Mouse (Mus musculus) forebrain, embryonic 10.5 days (tissue): ENCODE data around the gene Pnma3. TPM values are rescaled to one million over a fixed set of nuclear protein-coding genes. Genes with fewer than 3 reads are reported as not detected.
"Not testable (repeated sequence)": the region's sequence is repeated elsewhere in the genome, so short reads cannot be mapped to it uniquely, and the experiment has no call there.

ENCODE experiments used
- DNase-seq: peaks from one replicate; pipeline ENCODE4 v3.0.0-alpha.2; 2017; ENCODE audit warnings: low spot score; ENCODE audit errors: extremely low spot score
- H3K27ac ChIP-seq: fragments of 300-500 bp; sonication (generic); 2 replicates; pipeline ENCODE4 v1.5.1; 2016; ENCODE audit warnings: mild to moderate bottlenecking
- H3K27me3 ChIP-seq: fragments of 300-500 bp; sonication (generic); 2 replicates; pipeline ENCODE4 v1.6.1; 2016; ENCODE audit warnings: mild to moderate bottlenecking; ENCODE audit not compliant: poor library complexity, severe bottlenecking
- H3K36me3 ChIP-seq: fragments of 300-500 bp; sonication (generic); replicated peaks from 2 replicates; pipeline ENCODE4 v1.6.1; 2016; ENCODE audit warnings: mild to moderate bottlenecking, moderate library complexity
- H3K4me1 ChIP-seq: fragments of 300-500 bp; sonication (generic); 2 replicates; pipeline ENCODE4 v1.6.1; 2016
- H3K4me3 ChIP-seq: fragments of 300-500 bp; sonication (generic); 2 replicates; pipeline ENCODE4 v1.5.1; 2016; ENCODE audit warnings: mild to moderate bottlenecking, moderate library complexity
- H3K9me3 ChIP-seq: fragments of 300-500 bp; sonication (generic); 2 replicates; pipeline ENCODE4 v1.6.1; 2016; ENCODE audit warnings: mild to moderate bottlenecking, moderate library complexity
- WGBS: fragments of 180-500 bp; shearing (Covaris S2); methylation state at CpG from one replicate; pipeline ENCODE4 v1.1.7; 2016; 5-methylcytosine and 5-hydroxymethylcytosine counted together
- polyA plus RNA-seq: library from polyadenylated mRNA; unstranded; fragments of >200 nt; fragmentation: Nextera tagmentation; extraction: Ambion mirVana; gene quantifications from 2 replicates; pipeline ENCODE4 v1.2.1, GENCODE M21; 2016

Gene Pnma3
- 0.21 and 0.29 TPM in 2 replicates for polyA plus RNA-seq

DNA sequence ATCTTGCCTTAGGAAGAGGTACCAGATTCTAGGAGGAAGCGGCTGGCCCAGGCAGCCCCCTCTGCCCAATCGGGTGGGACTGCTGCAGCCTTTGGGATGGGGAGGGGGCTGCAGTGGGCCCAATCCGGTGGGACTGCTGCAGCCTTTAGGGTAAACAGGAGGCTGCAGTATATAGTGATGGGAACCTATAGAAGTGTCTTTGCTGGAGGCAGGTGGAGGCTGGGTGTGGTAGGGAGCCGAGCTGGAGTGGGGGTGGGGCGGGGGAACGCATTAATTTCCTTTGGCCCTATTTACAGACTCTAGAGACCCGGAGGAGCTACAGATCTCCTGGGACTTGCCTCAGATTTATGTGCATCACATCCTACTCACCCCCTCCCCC is at the start of gene Pnma3:
Gene Pnma3, plus strand, starts transcription at position 373 of the 379 bp plus-strand sequence.
- peak within 1 kb of the TSS; percentile 70 for H3K27ac ChIP-seq
- H3K9me3 ChIP-seq = no peaks in the 10 kb centered on the region
- H3K4me1 ChIP-seq = peaks cover 12% of the 10 kb centered on the region
- H3K4me3 ChIP-seq = peak within 1 kb of the TSS; percentile 44
- DNase-seq = no peak
- WGBS = 40% methylated on average over 7 of the region's 7 CpGs
- H3K36me3 ChIP-seq = no peaks in the 10 kb centered on the region
- H3K27me3 ChIP-seq = peaks cover 33% of the 10 kb centered on the region

DNA sequence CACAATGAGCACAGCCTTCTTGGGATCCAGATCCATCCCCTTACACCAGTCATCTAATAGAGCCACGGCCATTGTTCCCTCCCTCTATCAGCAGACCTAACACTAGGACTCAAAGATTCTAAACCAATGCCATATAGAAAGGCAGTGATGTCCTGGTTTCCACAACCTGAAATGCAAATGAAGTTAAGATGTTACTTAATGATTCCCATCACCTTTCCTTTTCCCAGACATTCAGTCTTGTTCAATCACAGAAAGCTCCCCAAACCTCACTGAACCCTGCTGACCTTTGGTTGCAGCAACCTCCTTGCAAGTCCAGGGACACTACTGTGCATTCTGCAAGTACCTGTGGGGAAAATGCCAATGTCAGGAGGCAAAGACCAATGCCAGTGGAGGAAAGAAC is 27.6 kb upstream of the Pnma3 start, which contains the start of gene Pnma5:
Gene Pnma5, minus strand, starts transcription at position 101 of the 400 bp plus-strand sequence.
- no peaks in the 10 kb centered on the region for H3K4me1 ChIP-seq
- WGBS = 65% methylated on average over 1 of the region's 1 CpGs
- H3K27me3 ChIP-seq = peaks cover 20% of the 10 kb centered on the region
- H3K27ac ChIP-seq = no peak within 1 kb of the TSS
- DNase-seq = no peak
- no peak within 1 kb of the TSS for H3K4me3 ChIP-seq
- H3K36me3 ChIP-seq = no peaks in the 10 kb centered on the region
- H3K9me3 ChIP-seq = no peaks in the 10 kb centered on the region

DNA sequence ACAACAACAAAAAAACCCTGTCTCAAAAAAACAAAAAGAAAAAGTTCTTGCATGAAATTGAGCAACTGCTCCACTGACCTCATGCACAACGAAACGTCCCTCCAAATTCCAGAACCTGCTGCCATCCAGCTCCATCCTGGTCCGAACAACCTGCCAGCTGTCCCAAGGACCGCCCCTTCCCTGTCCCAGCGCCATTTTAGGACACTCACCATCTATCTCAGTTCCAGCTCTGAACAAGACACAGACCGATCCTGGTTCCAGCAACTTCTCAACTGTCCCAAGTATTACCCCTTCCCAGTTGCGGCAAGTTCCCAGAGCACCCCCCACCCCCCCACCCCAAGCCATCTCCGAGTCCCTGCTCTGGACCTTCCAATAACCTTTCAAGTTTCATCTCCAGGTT is 25.8 kb upstream of the Pnma3 start:
- Histone ChIP-seq H3K27me3 (peaks cover 20% of the 10 kb centered on the region), H3K4me3 (no peak overlapping the region), H3K27ac (no peak overlapping the region), H3K4me1 (no peaks in the 10 kb centered on the region), H3K36me3 (no peaks in the 10 kb centered on the region), H3K9me3 (no peaks in the 10 kb centered on the region)
- WGBS = 84% methylated on average over 8 of the region's 8 CpGs
- no peak for DNase-seq

DNA sequence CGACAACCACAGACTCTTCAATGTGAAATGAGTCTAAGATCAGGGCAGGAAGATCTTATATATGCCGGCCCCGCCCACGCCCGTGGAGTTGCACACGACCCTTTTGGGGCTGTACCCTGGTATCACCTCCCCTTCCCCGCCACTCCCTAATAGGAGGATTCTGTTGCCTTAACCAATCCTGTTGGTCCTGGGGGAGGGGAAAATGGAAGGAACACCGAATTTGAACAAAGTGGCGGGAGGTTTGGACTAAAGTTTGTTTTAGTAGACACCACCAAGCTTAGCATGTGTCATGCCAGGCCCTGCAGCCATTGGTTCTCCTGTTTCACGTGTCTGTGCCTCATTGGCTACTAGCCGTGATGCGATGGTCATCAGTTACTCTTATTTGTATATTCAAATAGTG is 24.9 kb upstream of the Pnma3 start:
- Histone ChIP-seq H3K27ac (no peak overlapping the region), H3K9me3 (no peaks in the 10 kb centered on the region), H3K27me3 (peaks cover 20% of the 10 kb centered on the region), H3K36me3 (no peaks in the 10 kb centered on the region), H3K4me1 (no peaks in the 10 kb centered on the region), H3K4me3 (no peak overlapping the region)
- WGBS = 83% methylated on average over 12 of the region's 12 CpGs
- no peak for DNase-seq

DNA sequence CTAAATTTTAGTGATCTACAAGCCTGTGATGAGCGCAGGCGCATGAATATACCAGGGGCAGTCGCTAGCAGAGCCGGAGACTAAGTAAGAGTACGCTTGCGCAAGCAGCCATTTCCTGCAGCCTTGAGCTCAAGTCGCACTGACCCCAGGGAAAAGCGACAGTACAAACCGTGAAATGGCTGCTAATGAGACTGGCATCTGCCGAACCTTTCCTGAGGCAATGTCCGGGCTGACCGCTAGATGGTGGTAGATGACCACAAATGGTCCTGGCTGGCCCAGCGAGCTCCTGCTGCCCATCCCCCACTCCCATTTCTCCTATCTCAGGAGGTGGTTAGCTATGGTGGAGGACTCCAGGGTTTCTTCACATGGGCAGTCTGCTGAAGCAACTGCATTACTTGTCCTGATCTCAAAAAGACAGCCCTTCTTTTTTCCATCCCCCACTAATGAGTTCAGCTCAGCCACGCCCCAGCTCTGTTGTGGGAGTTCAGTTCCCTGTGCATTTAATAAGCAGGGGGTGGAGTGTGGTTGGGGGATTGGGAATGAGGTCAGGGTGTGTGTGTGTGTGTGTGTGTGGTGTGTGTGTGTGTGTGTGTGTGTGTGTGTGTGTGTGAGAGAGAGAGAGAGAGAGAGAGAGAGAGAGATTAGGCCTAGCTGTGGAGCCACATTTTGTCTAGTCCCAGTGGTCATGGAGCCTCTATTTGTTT is 10.6 kb upstream of the Pnma3 start:
- Histone ChIP-seq H3K4me1 (no peaks in the 10 kb centered on the region), H3K9me3 (no peaks in the 10 kb centered on the region), H3K36me3 (no peaks in the 10 kb centered on the region), H3K27ac (peak overlapping the region; percentile 74), H3K4me3 (peak overlapping the region; percentile 20; the same call in 1 of the 2 replicates), H3K27me3 (peaks cover 5% of the 10 kb centered on the region)
- DNase-seq = peak; percentile 87
- WGBS = 14% methylated on average over 14 of the region's 14 CpGs

DNA sequence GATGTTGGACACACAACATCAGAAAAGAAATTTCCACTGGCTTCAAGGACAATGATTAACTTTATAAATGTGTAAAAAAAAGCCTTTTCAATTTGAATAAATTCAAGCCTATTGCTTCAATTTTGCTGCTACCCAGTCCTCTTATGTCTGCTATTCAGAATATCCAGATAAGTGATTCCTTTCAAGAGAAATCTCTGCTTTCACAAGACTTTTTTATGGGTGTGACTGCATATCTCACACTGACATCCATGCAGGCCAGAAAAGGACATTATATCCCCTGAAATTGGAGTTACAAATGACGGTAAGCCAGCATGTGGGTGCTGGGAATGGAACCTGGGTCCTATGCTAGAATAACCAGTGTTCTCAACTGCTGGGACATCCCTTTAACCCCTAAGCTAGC is 3.1 kb upstream of the Pnma3 start:
- 88% methylated on average over 1 of the region's 1 CpGs for WGBS
- no peak for DNase-seq
- no peak overlapping the region for H3K27ac ChIP-seq

DNA sequence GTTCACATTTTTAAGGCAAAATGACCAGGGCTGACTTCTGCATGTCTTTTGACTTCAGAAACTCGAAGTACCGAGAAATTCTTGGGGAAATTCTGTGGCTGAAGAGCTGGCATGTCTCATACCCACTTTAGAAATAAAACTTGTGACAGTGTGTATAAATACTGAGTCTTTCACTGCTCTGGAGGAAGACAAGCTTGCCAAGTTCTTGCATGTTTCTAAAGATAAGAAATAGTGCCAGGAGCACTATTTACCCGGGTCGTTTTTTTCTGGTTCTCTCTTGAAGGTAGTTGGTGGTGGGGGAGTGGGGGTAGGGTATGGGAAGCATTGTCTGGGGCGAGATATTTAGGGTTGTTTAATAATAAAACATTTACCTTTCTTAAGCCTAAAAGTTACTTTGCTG is 2.3 kb upstream of the Pnma3 start:
- Histone ChIP-seq H3K4me3 (no peak overlapping the region), H3K27ac (no peak overlapping the region)
- 55% methylated on average over 5 of the region's 5 CpGs for WGBS

More for the DNA sequence above, 3.1 kb upstream of the Pnma3 start:
- Histone ChIP-seq H3K9me3 (no peaks in the 10 kb centered on the region), H3K4me1 (peaks cover 12% of the 10 kb centered on the region), H3K4me3 (no peak overlapping the region), H3K36me3 (no peaks in the 10 kb centered on the region), H3K27me3 (peaks cover 33% of the 10 kb centered on the region)

DNA sequence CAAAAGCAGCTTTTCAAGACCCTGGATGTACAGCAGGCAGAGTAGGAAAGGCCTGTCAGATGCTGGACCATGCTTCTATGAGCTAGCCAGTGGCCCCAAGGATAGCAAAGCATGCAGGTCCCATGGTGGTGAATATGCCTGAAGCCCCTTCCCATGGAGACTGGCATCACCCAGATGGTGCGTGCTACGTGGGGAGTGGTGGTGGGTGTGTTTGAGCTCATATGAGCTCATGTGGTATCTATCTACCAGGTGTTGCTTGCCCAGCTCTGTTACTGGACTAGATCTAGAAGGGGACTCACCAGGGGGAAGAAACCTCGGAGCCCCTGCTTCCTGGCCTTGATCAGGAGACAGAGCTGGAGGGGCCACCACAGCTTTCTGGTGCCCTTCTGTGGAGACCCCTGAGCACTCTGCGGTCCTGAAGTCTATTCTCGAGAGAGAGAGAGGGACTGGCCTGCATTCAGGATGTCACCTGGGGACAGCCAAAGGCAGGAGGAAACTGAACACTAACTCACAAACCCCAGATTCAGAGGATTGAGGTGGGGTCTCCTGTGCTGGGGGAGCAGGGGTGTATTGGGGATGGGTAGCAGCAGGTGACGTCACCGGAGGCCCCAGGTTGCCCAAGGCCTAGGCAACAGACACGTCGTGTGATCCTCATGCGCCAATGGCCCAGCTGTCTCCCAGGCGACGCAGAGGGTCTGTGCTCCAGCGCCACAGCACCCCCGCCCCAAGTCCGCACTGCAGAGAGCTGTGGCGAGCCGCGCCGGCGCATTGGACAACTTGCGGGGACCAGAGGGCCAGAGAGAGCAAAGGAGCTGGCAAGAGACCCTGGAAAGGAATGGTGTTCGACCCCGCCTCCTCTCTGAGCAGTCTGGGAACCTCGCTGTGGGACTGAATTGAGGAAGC is 824 bp upstream of the Pnma3 start:
- Histone ChIP-seq H3K9me3 (no peaks in the 10 kb centered on the region), H3K27me3 (peaks cover 33% of the 10 kb centered on the region), H3K36me3 (no peaks in the 10 kb centered on the region), H3K4me1 (peaks cover 12% of the 10 kb centered on the region), H3K27ac (peak overlapping the region; percentile 70), H3K4me3 (peak overlapping the region; percentile 44)
- WGBS = 35% methylated on average over 24 of the region's 24 CpGs
- DNase-seq = peak; percentile 35

More for the DNA sequence above, 2.3 kb upstream of the Pnma3 start:
- no peaks in the 10 kb centered on the region for H3K36me3 ChIP-seq
- peaks cover 12% of the 10 kb centered on the region for H3K4me1 ChIP-seq
- no peaks in the 10 kb centered on the region for H3K9me3 ChIP-seq
- DNase-seq = no peak
- H3K27me3 ChIP-seq = peaks cover 33% of the 10 kb centered on the region

DNA sequence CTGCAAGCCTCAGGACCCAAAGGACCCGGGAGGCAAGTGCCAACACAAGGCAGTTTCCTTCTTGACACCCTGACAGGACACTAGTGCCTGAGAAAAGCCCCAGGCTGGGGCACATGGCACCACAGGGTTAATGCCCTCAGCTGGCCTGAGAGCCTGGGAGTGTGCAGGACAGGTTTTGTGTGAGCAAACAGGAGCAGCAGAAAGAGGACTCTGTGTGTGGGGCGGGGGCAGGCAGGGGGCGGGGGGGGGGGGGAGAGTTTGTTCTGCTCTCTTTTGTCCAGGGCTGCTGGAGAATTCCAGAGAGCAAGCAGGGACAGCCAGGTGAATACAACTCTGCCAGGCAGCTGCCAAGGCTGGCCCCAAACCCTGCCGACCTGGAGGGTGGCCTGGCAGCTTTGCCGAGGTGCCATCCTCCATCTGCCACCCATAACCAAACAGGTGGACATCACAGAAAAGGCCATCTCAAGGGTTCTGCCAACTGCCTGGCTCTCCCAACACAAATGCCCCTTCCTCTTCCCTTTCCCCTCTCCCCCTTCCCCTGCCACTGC is 2.3 kb downstream of the Pnma3 start:
- not testable (repeated sequence) for H3K9me3 ChIP-seq, H3K27ac ChIP-seq, H3K36me3 ChIP-seq, DNase-seq, H3K4me3 ChIP-seq
- WGBS = 67% methylated on average over 1 of the region's 5 CpGs
- Histone ChIP-seq H3K27me3 (peaks cover 33% of the 10 kb centered on the region), H3K4me1 (peaks cover 12% of the 10 kb centered on the region)

DNA sequence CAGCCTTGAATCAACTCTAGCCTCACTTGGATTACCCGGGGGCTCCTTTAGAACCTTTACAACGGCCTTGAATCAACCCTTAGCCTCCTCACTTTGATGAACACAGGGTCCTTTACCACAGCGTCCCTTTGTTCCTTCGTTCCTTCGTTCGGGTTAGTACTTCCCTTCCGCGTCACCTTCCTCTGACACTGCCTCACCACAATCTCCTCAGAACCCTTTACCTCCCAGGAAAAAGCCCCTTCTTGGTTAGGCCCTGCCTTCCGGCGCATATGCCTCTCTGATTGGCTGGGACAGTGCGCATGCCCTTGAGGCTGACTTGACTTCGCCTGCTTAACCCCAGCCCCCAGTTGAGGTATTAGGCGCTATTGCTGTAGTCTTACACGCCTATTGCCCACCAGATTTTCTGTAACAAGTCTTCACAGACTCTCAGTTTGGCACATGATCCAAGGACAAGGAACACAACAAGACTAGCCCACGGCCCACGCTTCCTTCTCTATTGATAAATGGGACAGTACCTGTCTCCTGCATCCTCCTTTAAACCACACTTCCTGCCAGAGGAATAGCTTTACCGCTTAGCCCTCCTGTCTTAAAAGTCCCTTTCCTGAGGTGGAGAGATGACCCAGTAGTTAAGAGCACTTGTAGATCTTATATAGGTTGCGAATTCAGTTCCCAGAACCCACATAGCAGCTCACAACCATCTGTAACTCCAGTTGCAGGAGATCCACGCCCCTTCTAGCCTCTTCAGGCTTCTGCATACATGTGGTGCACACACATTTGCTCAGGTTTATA is 17.9 kb downstream of the Pnma3 start, which contains the start of gene Xlr4a:
Gene Xlr4a, minus strand, starts transcription at position 212 of the 789 bp plus-strand sequence.
- 83% methylated on average over 19 of the region's 19 CpGs for WGBS
- not testable (repeated sequence) for DNase-seq, H3K27ac ChIP-seq, H3K4me1 ChIP-seq, H3K4me3 ChIP-seq, H3K27me3 ChIP-seq, H3K36me3 ChIP-seq, H3K9me3 ChIP-seq

DNA sequence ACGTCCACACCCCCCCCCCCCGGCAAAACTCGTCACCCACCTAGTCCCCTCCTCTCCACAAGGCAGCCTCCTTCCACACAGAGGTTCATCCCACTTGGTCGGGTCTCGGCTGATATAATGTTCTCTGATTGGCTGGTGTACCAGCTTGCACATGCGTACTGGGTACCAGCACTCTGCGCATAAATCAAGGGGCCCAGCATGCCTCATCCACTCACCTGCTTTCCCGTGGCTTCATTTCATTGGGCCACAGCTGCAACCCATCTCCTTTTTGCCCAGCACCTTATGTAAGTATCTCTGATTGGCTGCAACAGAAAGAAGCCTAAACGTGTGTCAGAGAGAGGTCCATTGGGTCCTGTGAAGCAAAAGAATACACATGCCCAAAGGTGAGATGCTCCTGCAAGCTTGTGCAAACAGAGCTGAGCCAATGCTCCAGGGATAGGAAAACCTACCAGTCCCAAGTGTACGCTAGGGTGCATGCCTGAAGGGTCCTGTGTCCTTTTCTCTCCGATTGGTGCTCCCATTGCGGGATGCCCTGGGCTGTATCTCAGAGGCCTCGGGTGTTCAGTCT is 32.4 kb downstream of the Pnma3 start, which contains the start of gene Xlr3a:
Gene Xlr3a, minus strand, starts transcription at position 155 of the 568 bp plus-strand sequence.
- WGBS = 81% methylated on average over 13 of the region's 13 CpGs
- H3K4me3 ChIP-seq, H3K9me3 ChIP-seq, H3K27me3 ChIP-seq, H3K27ac ChIP-seq, DNase-seq, H3K36me3 ChIP-seq, H3K4me1 ChIP-seq: not testable (repeated sequence)

DNA sequence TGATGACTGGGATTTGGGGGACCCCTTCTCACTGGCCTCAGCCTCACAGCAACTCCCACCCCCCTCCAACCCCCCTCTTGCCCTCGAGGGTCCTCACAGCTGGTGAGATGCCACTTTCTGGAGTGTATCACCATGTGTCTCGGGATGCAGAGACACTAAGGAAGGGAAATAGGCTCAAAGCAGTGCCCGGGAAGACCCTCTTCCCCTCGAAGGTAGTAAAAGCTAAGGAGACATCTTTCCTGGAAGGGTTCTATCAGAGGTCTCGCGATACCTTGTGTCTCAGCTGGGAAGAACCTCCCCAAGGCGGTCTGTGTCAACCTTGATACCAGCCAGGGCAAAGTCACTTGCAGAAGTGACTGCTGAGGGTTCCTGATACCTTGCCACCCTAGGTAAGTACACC is 52.2 kb downstream of the Pnma3 start, which contains the start of gene Gm14685:
Gene Gm14685, plus strand, starts transcription at position 301 of the 400 bp plus-strand sequence.
- H3K36me3 ChIP-seq, H3K27me3 ChIP-seq, DNase-seq, H3K27ac ChIP-seq, H3K4me3 ChIP-seq, H3K4me1 ChIP-seq, H3K9me3 ChIP-seq: not testable (repeated sequence)
- WGBS = no CpG with 5 or more reads among the region's 7 CpGs
